Mouse (Mus musculus): Measurements from ENCODE around the gene Psmd10.

DNA sequence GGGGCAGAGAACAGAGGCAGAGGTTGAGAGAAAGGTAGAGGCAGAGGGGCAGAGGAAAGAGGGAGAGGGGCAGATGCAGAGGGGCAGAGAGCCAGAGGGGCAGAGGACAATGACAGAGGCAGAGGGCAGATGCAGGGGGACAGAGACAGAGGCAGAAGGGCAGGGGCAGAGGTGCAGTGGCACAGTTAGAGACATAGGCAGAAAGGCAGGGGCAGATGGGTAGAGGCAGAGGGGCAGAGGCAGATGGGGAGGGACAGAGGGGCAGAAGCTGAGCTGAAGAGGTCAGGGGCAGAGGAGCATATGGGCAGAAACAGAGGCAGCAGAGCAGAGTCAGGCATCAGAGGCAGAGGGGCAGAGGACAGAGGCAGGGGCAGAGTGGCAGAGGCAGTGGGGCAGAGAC, 42.4 kb upstream of the Psmd10 start:
- TF ChIP-seq CTCF (IDR thresholded peaks at IDR 0.05; ENCODE audit: borderline replicate concordance, control insufficient read depth, extremely low read depth, insufficient read depth, low read length, poor library complexity) (no peak), POLR2A (IDR thresholded peaks at IDR 0.05; ENCODE audit: control insufficient read depth, extremely low read depth, insufficient read depth, low read length, poor library complexity) (no peak)

Data from thymus, adult 2 months (tissue).